Mouse (Mus musculus): ENCODE data around the gene Zbtb21. TPM values are rescaled to one million over a fixed set of nuclear protein-coding genes. Genes with fewer than 3 reads are reported as not detected.
"Not testable (repeated sequence)": the region's sequence is repeated elsewhere in the genome, so short reads cannot be mapped to it uniquely, and the experiment has no call there.

The Zbtb21 gene
- 10 to 100 TPM; 15.5 to 17.0 TPM for total RNA-seq (2021)
- long read RNA-seq, experiment 1, partial matches to known transcripts, result 0 of 7 reads
- long read RNA-seq, experiment 1, other reads (novel, unspliced or antisense), result 6 of 7 reads
- long read RNA-seq, experiment 2, full-length matches to known transcripts, result 2 of 6 reads
- long read RNA-seq, experiment 2, partial matches to known transcripts, result 0 of 6 reads
- long read RNA-seq, experiment 2, other reads (novel, unspliced or antisense), result 4 of 6 reads

DNA sequence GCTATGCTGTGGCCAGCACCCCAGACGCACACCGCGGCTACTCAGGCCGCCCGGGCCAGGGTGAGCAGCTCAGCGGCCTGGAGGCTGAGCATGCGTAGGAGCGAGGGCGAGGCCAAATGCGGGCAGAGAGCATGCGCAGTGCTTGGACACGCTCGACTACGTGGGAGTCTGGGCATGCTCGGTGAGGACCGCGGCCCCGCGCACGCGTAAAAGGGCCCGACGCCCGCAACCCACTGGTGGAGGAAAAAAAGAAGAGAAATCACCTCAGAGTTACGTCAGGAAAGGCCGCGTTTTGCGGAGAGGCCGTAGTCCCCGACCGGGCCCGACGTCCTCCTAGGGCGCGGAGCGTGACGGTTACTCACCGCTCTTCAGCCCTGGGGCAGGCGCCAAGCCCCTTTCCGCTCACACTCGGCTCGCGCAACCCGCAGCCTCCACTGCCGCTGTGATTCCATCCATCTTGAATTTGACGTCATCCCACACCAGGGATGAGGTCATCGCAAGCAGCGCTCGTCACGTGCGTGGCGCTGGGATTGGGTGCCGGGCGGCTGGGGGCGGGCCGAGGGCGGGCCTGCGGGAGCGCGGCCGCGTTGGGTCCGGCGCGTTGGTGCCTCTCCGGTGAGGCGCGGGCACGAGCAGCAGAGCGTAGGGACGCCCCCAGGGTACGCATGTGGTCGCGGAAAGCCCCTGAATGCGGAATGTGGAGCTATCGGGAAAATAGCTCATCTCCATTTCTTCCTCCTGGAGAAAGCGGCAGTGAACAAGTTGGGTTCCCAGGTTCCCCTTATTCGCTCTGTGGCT is at the start of gene Zbtb21, which contains the start of gene C2cd2:
Gene Zbtb21 (minus strand): TSS at position 472 of the 798 bp plus-strand sequence.
Gene C2cd2 (minus strand): TSS at position 448 of the 798 bp plus-strand sequence.
- DNase-seq (ENCODE audit: low spot score in 2 of 2), result peak; percentile 90 to 97

GRCm38 (mm10) chr16:97997383-97997731 is 34.9 kb upstream of the Zbtb21 start:
- not testable (repeated sequence) for DNase-seq (ENCODE audit: low spot score in 2 of 2)

- DNase-seq (ENCODE audit: low spot score in 2 of 2), result peak; percentile 66 to 80
Measured at GRCm38 (mm10) chr16:97996616-97997382, 34.4 kb upstream of the Zbtb21 start, which contains the start of gene B230307C23Rik. TSS of gene B230307C23Rik (plus strand) at chr16:97997315.

- DNase-seq (ENCODE audit: low spot score in 2 of 2), result no peak
Measured at GRCm38 (mm10) chr16:97995849-97996615, 33.6 kb upstream of the Zbtb21 start.

DNA sequence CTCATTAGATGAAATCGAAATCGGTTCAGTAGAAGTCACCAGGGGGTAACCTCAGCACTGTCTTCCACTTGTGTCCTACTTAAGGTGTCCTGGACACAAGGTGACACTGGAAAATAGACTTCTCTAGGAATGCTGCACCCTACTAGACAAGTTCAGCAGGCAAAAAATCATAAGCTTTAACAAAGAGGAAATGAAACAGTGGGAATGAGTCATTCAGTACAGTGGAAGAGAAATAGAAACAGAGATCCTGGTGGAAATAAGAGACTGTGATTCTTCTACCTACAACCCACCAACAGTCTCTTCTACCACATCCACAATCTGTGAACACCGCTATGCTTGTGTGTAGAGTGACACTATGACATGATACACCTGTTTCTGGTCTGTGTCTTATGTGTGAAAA is 30.1 kb upstream of the Zbtb21 start:
- DNase-seq (ENCODE audit: low spot score in 2 of 2), result not testable (repeated sequence)

- no peak for DNase-seq (ENCODE audit: low spot score in 2 of 2)
Measured at GRCm38 (mm10) chr16:97991517-97991916, 29.1 kb upstream of the Zbtb21 start.

- no peak for DNase-seq (ENCODE audit: low spot score in 2 of 2)
Measured at GRCm38 (mm10) chr16:97984589-97984988, 22.2 kb upstream of the Zbtb21 start.

DNA sequence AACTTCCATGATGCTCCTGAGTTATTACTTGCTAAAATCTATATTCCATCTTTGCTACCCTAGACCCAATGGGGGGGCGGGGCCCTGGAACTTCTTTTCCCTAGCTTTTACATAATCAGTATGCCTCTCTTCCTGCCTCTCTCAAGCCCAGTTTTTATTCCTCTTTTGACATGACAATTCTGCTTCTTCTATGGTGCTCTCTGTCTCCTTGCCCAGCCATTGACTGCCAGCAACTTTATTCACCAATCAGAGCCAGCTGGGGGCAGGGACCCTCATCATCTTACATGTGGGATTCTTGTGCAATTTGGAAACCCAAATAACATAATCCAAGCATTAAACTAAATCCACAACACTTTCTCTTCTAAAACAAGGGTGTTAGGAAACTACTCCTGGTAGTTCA is 18.9 kb upstream of the Zbtb21 start:
- DNase-seq (ENCODE audit: low spot score in 2 of 2), result no peak

DNA sequence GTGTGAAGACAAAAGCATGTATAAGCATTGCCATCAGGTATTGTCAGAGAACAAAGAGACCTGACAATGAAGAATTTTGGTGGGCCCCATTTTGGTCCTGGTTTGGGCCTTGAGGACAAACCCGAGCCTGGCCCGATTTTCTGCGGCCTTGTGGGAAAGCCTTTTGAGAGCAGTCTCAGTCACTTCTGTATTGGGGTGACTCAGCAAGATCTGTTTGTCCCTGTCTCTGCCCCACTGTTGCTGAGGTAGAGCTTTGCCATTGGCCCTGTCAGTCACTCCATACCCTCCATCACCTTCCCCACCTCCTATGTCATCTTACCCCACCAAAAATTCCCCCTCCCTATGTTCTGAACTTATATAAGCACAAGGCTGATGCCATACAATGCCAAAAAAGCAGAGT is 15.3 kb upstream of the Zbtb21 start:
- DNase-seq (ENCODE audit: low spot score in 2 of 2), result no peak

DNA sequence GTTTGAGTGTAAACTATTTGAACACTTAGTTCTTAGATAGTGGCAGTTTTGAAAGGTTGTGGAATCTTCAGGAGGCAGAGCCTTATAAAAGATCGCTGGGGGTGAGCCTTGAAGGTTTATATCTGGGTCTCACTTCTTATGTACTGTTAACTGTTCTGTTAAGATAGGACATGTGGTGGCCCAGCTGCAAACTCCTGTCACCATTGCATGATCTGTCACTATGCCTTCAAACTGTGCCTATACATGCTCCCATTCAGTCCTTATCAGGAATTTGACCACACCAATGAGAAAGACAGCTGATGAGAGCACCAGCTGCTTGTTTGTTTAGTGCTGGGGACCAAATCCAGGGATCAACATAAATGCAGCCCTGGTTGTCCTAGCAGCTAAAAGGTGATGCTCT is 14.9 kb upstream of the Zbtb21 start:
- no peak for DNase-seq (ENCODE audit: low spot score in 2 of 2)

- no peak for DNase-seq (ENCODE audit: low spot score in 2 of 2)
Measured at GRCm38 (mm10) chr16:97963956-97964540, 1.6 kb upstream of the Zbtb21 start.

GRCm38 (mm10) chr16:97961381-97962150 is 856 bp downstream of the Zbtb21 start:
- DNase-seq (ENCODE audit: low spot score in 2 of 2), result peak in 1 of 2 experiments; percentile 20

DNA sequence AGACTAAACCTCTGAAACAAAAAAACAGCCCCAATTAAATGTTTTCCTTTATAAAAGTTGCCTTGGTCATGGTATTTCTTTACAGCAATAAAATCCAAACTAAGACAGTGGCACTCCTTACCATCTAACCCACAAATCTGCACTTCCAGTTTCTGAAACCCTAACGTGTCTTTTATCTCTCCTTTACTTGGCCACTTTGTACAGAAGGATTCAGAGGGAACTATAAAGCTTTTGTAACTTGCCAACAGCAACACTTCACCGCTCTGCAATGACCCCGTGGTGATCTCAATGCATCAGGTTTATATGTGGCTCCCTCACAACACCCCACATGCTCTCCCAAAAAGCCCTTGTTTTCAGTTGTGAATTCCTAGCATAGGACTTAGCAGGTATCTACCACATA is 2.1 kb downstream of the Zbtb21 start:
- DNase-seq (ENCODE audit: low spot score in 2 of 2), result no peak

GRCm38 (mm10) chr16:97958401-97958973 is 3.9 kb downstream of the Zbtb21 start:
- no peak for DNase-seq (ENCODE audit: low spot score in 2 of 2)

GRCm38 (mm10) chr16:97957626-97958025 is 4.8 kb downstream of the Zbtb21 start:
- DNase-seq (ENCODE audit: low spot score in 2 of 2), result no peak

GRCm38 (mm10) chr16:97956011-97956410 is 6.4 kb downstream of the Zbtb21 start:
- DNase-seq (ENCODE audit: low spot score in 2 of 2), result no peak

GRCm38 (mm10) chr16:97953300-97953699 is 9.1 kb downstream of the Zbtb21 start:
- DNase-seq (ENCODE audit: low spot score in 2 of 2), result no peak

GRCm38 (mm10) chr16:97952801-97953200 is 9.6 kb downstream of the Zbtb21 start:
- DNase-seq (ENCODE audit: low spot score in 2 of 2), result no peak

DNA sequence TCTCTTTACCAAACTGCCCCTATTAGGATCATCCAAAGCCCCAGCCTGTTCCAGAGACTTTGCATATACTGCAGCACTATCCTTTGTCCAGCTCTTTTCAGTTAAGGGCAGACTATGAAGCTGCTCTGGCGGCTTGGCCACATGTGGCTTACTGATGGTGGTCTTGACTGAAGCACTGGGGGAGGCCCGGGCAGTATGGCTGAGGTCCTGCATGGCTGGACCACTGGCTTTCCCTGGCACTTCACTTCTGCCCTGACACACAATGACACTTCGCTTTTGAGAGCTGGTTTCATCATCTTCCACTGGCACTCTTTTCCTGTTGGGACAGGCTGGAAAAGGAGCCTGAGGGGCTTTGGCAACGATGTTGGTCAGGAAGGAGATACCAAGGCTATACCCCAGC is 10.1 kb downstream of the Zbtb21 start:
- no peak for DNase-seq (ENCODE audit: low spot score in 2 of 2)

All from gastrocnemius, postnatal 4 days (tissue).